Mouse (Mus musculus): Measurements from ENCODE around the gene Abi1.

DNA sequence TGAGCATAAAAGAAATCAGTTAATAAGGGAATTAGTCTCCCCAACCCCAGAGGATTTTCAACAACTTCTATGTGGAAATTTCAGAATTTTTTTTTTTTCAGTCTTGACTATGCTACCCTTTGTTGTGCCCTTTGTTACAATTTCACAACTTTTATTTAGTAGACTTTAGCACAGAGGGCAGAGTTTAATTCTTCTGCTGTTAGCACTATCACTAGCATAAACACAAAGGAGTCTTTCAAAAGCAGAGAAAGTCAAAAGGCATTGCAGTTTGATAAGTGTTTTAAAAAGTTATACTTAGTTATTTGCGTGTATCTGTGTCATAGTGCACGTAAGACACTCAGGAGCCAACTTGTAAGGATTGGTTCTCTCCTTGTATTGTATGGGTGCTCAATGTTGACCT is 38.5 kb upstream of the Abi1 start:
- TF ChIP-seq GATA1 (IDR thresholded peaks at IDR 0.05; ENCODE audit: borderline replicate concordance, low read length) (no peak), POLR2AphosphoS5 (IDR thresholded peaks at IDR 0.05; ENCODE audit: insufficient replicate concordance, low read depth, low read length) (no peak), CTCF (IDR thresholded peaks at IDR 0.05; ENCODE audit: low read depth, low read length) (no peak)
